Mouse (Mus musculus): ENCODE measurements at regions not wholly inside any gene's neighbourhood (a gene's known extent, or its start where the extent isn't known, plus 50 kb on each side); places are given as distances from the start of the nearest gene placed in this dataset.

GRCm38 (mm10) chr6:95207063-95207462, 90.0 kb downstream of the Kbtbd8 start:
- 36% methylated on average over 2 of the region's 2 CpGs for WGBS
- no peaks in the 10 kb centered on the region for H3K27me3 ChIP-seq (ENCODE audit: control insufficient read depth, insufficient read depth, low read length)
- no peaks in the 10 kb centered on the region for H3K36me3 ChIP-seq (ENCODE audit: control insufficient read depth, insufficient read depth, low read length)
- DNase-seq (peak; percentile 52), ATAC-seq (ENCODE audit: low FRiP score, low TSS enrichment) (no peak)
- H3K27ac ChIP-seq (replicated peaks; ENCODE audit: low read depth, low read length) = no peak overlapping the region
- no peak overlapping the region for H3K9ac ChIP-seq (replicated peaks; ENCODE audit: low read length)
- no peak overlapping the region for H3K4me3 ChIP-seq (replicated peaks; ENCODE audit: low read depth, low read length)
- no peaks in the 10 kb centered on the region for H3K9me3 ChIP-seq (ENCODE audit: control insufficient read depth, low read length)
- no peak overlapping the region for H3K4me2 ChIP-seq (ENCODE audit: low read length)
- peaks cover 18% of the 10 kb centered on the region for H3K4me1 ChIP-seq (ENCODE audit: control insufficient read depth, insufficient read depth, low read length)

- WGBS = 45% methylated on average over 6 of the region's 6 CpGs
- H3K36me3 ChIP-seq (ENCODE audit: control insufficient read depth, insufficient read depth, low read length) = no peaks in the 10 kb centered on the region
- H3K4me2 ChIP-seq (ENCODE audit: low read length) = no peak overlapping the region
- H3K4me1 ChIP-seq (ENCODE audit: control insufficient read depth, insufficient read depth, low read length) = no peaks in the 10 kb centered on the region
- no peaks in the 10 kb centered on the region; the same call in 1 of the 2 replicates for H3K27me3 ChIP-seq (ENCODE audit: control insufficient read depth, insufficient read depth, low read length)
- ATAC-seq (ENCODE audit: low FRiP score, low TSS enrichment) = no peak; the same call in 1 of the 2 replicates
- no peak overlapping the region for H3K9ac ChIP-seq (replicated peaks; ENCODE audit: low read length)
- H3K9me3 ChIP-seq (ENCODE audit: control insufficient read depth, low read length) = no peaks in the 10 kb centered on the region
- no peak overlapping the region for H3K27ac ChIP-seq (replicated peaks; ENCODE audit: low read depth, low read length)
- H3K4me3 ChIP-seq (replicated peaks; ENCODE audit: low read depth, low read length) = no peak overlapping the region
- DNase-seq = peak; percentile 73
Observed at GRCm38 (mm10) chr6:95217431-95217830, 100.4 kb downstream of the Kbtbd8 start.

- DNase-seq (no peak), ATAC-seq (ENCODE audit: low FRiP score, low TSS enrichment) (no peak)
- H3K4me1 ChIP-seq (ENCODE audit: control insufficient read depth, insufficient read depth, low read length) = no peaks in the 10 kb centered on the region
- 68% methylated on average over 3 of the region's 3 CpGs for WGBS
- H3K27ac ChIP-seq (replicated peaks; ENCODE audit: low read depth, low read length) = no peak overlapping the region
- H3K4me3 ChIP-seq (replicated peaks; ENCODE audit: low read depth, low read length) = no peak overlapping the region
- no peaks in the 10 kb centered on the region for H3K9me3 ChIP-seq (ENCODE audit: control insufficient read depth, low read length)
- H3K27me3 ChIP-seq (ENCODE audit: control insufficient read depth, insufficient read depth, low read length) = no peaks in the 10 kb centered on the region; the same call in 1 of the 2 replicates
- H3K36me3 ChIP-seq (ENCODE audit: control insufficient read depth, insufficient read depth, low read length) = no peaks in the 10 kb centered on the region
- H3K4me2 ChIP-seq (ENCODE audit: low read length) = no peak overlapping the region
- no peak overlapping the region for H3K9ac ChIP-seq (replicated peaks; ENCODE audit: low read length)
Observed at GRCm38 (mm10) chr6:95218830-95219229, 101.8 kb downstream of the Kbtbd8 start.

GRCm38 (mm10) chr6:95223537-95223936, 98.4 kb upstream of the Gm10234 start:
- Histone ChIP-seq H3K9ac (replicated peaks; ENCODE audit: low read length) (no peak overlapping the region), H3K27me3 (ENCODE audit: control insufficient read depth, insufficient read depth, low read length) (no peaks in the 10 kb centered on the region), H3K36me3 (ENCODE audit: control insufficient read depth, insufficient read depth, low read length) (no peaks in the 10 kb centered on the region), H3K4me2 (ENCODE audit: low read length) (no peak overlapping the region), H3K27ac (replicated peaks; ENCODE audit: low read depth, low read length) (no peak overlapping the region), H3K4me3 (replicated peaks; ENCODE audit: low read depth, low read length) (no peak overlapping the region), H3K4me1 (ENCODE audit: control insufficient read depth, insufficient read depth, low read length) (no peaks in the 10 kb centered on the region), H3K9me3 (ENCODE audit: control insufficient read depth, low read length) (no peaks in the 10 kb centered on the region)
- DNase-seq (peak; percentile 93), ATAC-seq (ENCODE audit: low FRiP score, low TSS enrichment) (peak; percentile 62)
- 26% methylated on average over 7 of the region's 7 CpGs for WGBS

- Histone ChIP-seq H3K9ac (replicated peaks; ENCODE audit: low read length) (no peak overlapping the region), H3K36me3 (ENCODE audit: control insufficient read depth, insufficient read depth, low read length) (no peaks in the 10 kb centered on the region), H3K27ac (replicated peaks; ENCODE audit: low read depth, low read length) (no peak overlapping the region), H3K27me3 (ENCODE audit: control insufficient read depth, insufficient read depth, low read length) (no peaks in the 10 kb centered on the region), H3K4me3 (replicated peaks; ENCODE audit: low read depth, low read length) (no peak overlapping the region), H3K4me2 (ENCODE audit: low read length) (no peak overlapping the region), H3K4me1 (ENCODE audit: control insufficient read depth, insufficient read depth, low read length) (no peaks in the 10 kb centered on the region), H3K9me3 (ENCODE audit: control insufficient read depth, low read length) (no peaks in the 10 kb centered on the region)
- 63% methylated on average over 8 of the region's 8 CpGs for WGBS
- no peak for ATAC-seq (ENCODE audit: low FRiP score, low TSS enrichment)
- no peak for DNase-seq
Observed at GRCm38 (mm10) chr6:95229885-95230284, 92.0 kb upstream of the Gm10234 start.

- WGBS = 73% methylated on average over 13 of the region's 13 CpGs
- DNase-seq (peak; percentile 15), ATAC-seq (ENCODE audit: low FRiP score, low TSS enrichment) (no peak)
- H3K36me3 ChIP-seq (ENCODE audit: control insufficient read depth, insufficient read depth, low read length) = no peaks in the 10 kb centered on the region
- no peak overlapping the region for H3K4me3 ChIP-seq (replicated peaks; ENCODE audit: low read depth, low read length)
- no peak overlapping the region for H3K27ac ChIP-seq (replicated peaks; ENCODE audit: low read depth, low read length)
- no peak overlapping the region for H3K4me2 ChIP-seq (ENCODE audit: low read length)
- H3K27me3 ChIP-seq (ENCODE audit: control insufficient read depth, insufficient read depth, low read length) = no peaks in the 10 kb centered on the region
- no peaks in the 10 kb centered on the region for H3K9me3 ChIP-seq (ENCODE audit: control insufficient read depth, low read length)
- H3K9ac ChIP-seq (replicated peaks; ENCODE audit: low read length) = no peak overlapping the region
- no peaks in the 10 kb centered on the region for H3K4me1 ChIP-seq (ENCODE audit: control insufficient read depth, insufficient read depth, low read length)
Observed at GRCm38 (mm10) chr6:95234712-95235111, 87.2 kb upstream of the Gm10234 start.

GRCm38 (mm10) chr6:95243657-95244056, 78.3 kb upstream of the Gm10234 start:
- no peak overlapping the region for H3K4me3 ChIP-seq (replicated peaks; ENCODE audit: low read depth, low read length)
- no peak for ATAC-seq (ENCODE audit: low FRiP score, low TSS enrichment)
- H3K27ac ChIP-seq (replicated peaks; ENCODE audit: low read depth, low read length) = no peak overlapping the region
- 86% methylated on average over 5 of the region's 5 CpGs for WGBS
- H3K4me1 ChIP-seq (ENCODE audit: control insufficient read depth, insufficient read depth, low read length) = no peaks in the 10 kb centered on the region
- no peaks in the 10 kb centered on the region for H3K9me3 ChIP-seq (ENCODE audit: control insufficient read depth, low read length)
- H3K9ac ChIP-seq (replicated peaks; ENCODE audit: low read length) = no peak overlapping the region
- H3K36me3 ChIP-seq (ENCODE audit: control insufficient read depth, insufficient read depth, low read length) = no peaks in the 10 kb centered on the region
- H3K27me3 ChIP-seq (ENCODE audit: control insufficient read depth, insufficient read depth, low read length) = no peaks in the 10 kb centered on the region
- no peak overlapping the region for H3K4me2 ChIP-seq (ENCODE audit: low read length)
- no peak for DNase-seq

- peaks cover 6% of the 10 kb centered on the region; the same call in 1 of the 2 replicates for H3K9me3 ChIP-seq (ENCODE audit: control insufficient read depth, low read length)
- ATAC-seq (ENCODE audit: low FRiP score, low TSS enrichment) = no peak
- H3K27ac ChIP-seq (replicated peaks; ENCODE audit: low read depth, low read length) = no peak overlapping the region
- H3K9ac ChIP-seq (replicated peaks; ENCODE audit: low read length) = no peak overlapping the region
- DNase-seq = no peak
- no peaks in the 10 kb centered on the region for H3K36me3 ChIP-seq (ENCODE audit: control insufficient read depth, insufficient read depth, low read length)
- WGBS = 96% methylated on average over 7 of the region's 7 CpGs
- no peaks in the 10 kb centered on the region for H3K27me3 ChIP-seq (ENCODE audit: control insufficient read depth, insufficient read depth, low read length)
- no peak overlapping the region for H3K4me2 ChIP-seq (ENCODE audit: low read length)
- H3K4me3 ChIP-seq (replicated peaks; ENCODE audit: low read depth, low read length) = no peak overlapping the region
- no peaks in the 10 kb centered on the region for H3K4me1 ChIP-seq (ENCODE audit: control insufficient read depth, insufficient read depth, low read length)
Observed at GRCm38 (mm10) chr6:95244911-95245310, 77.0 kb upstream of the Gm10234 start.

GRCm38 (mm10) chr6:95256303-95256702, 65.6 kb upstream of the Gm10234 start:
- WGBS = 22% methylated on average over 5 of the region's 5 CpGs
- no peak overlapping the region for H3K9ac ChIP-seq (replicated peaks; ENCODE audit: low read length)
- no peaks in the 10 kb centered on the region for H3K9me3 ChIP-seq (ENCODE audit: control insufficient read depth, low read length)
- no peaks in the 10 kb centered on the region for H3K36me3 ChIP-seq (ENCODE audit: control insufficient read depth, insufficient read depth, low read length)
- H3K4me1 ChIP-seq (ENCODE audit: control insufficient read depth, insufficient read depth, low read length) = no peaks in the 10 kb centered on the region
- H3K27ac ChIP-seq (replicated peaks; ENCODE audit: low read depth, low read length) = no peak overlapping the region
- DNase-seq = peak; percentile 17
- H3K4me2 ChIP-seq (ENCODE audit: low read length) = no peak overlapping the region
- H3K27me3 ChIP-seq (ENCODE audit: control insufficient read depth, insufficient read depth, low read length) = no peaks in the 10 kb centered on the region
- ATAC-seq (ENCODE audit: low FRiP score, low TSS enrichment) = no peak
- no peak overlapping the region for H3K4me3 ChIP-seq (replicated peaks; ENCODE audit: low read depth, low read length)
